Mouse (Mus musculus): ENCODE data around the gene Agtrap.

DNA sequence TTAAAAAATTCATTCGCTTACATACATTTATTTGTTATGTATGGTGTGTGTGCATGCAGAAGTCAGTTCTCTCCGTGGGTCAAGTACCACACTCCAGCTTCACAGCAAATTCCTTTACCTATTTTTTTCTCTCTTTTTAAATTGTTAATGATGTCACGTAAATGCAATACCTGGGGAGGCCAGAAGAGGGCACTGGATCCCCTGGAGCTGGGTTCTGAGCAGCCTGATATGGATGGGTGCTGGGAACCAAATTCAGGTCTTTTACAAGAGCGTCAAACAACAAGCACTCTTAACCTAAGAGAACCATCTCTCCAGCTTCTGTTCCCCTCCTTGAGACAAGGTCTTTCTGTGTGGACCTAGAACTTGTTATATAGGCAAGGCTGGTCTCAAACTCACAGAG is 28.8 kb upstream of the Agtrap start:
- TF ChIP-seq EP300 (IDR thresholded peaks at IDR 0.05; ENCODE audit: low read depth) (no peak), CTCF (IDR thresholded peaks at IDR 0.05; ENCODE audit: low read depth) (peak; percentile 40)
